Mouse (Mus musculus) bone marrow, adult 2 months (tissue): ENCODE measurements around the gene Gm12355. TPM values are rescaled to one million over a fixed set of nuclear protein-coding genes. Genes with fewer than 3 reads are reported as not detected.
A peak's percentile ranks its signal among the peaks of the same experiment; 100 is the strongest.
"Not testable (repeated sequence)": the region's sequence is repeated elsewhere in the genome, so short reads cannot be mapped to it uniquely, and the experiment has no call there.

Experiments
- H3K27ac ChIP-seq: fragments of 200-500 bp; 2 replicates; pipeline ENCODE4 v1.5.1; 2012; ENCODE audit warnings: low read depth, mild to moderate bottlenecking, control low read depth, inconsistent platforms, low read length; ENCODE audit not compliant: control insufficient read depth, poor library complexity, insufficient read depth
- H3K4me1 ChIP-seq: fragments of 200-500 bp; 2 replicates; pipeline ENCODE4 v1.6.1; 2011; ENCODE audit warnings: low read length; ENCODE audit not compliant: control insufficient read depth, insufficient read depth
- H3K4me3 ChIP-seq: fragments of 200-500 bp; replicated peaks from 2 replicates; pipeline ENCODE3; 2011; ENCODE audit warnings: mild to moderate bottlenecking, low read depth, low read length, control low read depth; ENCODE audit not compliant: control insufficient read depth
- CTCF ChIP-seq: fragments of 200-500 bp; IDR thresholded peaks from 2 replicates; pipeline ENCODE4 v1.5.1; 2011; ENCODE audit warnings: low read length, control low read depth; ENCODE audit not compliant: control insufficient read depth, insufficient read depth
- POLR2A ChIP-seq: fragments of 200-500 bp; IDR thresholded peaks from 2 replicates; pipeline ENCODE4 v1.6.1; 2011; ENCODE audit warnings: low read depth, mild to moderate bottlenecking, control low read depth, low read length, borderline replicate concordance; ENCODE audit not compliant: control insufficient read depth
- WGBS: fragments of 180-500 bp; shearing (Covaris S2); methylation state at CpG from one replicate; pipeline ENCODE4 v1.1.7; 2018; 5-methylcytosine and 5-hydroxymethylcytosine counted together
- polyA plus RNA-seq: library from polyadenylated mRNA; stranded (reverse); fragments of >200 nt; gene quantifications from 2 replicates; pipeline ENCODE4 v1.2.4, GENCODE M21; 2011; ENCODE audit warnings: low replicate concordance; ENCODE audit not compliant: missing spikeins, insufficient read depth, insufficient read length

Gm12355 gene
- polyA plus RNA-seq, 1 experiment, result 60.6 TPM

DNA sequence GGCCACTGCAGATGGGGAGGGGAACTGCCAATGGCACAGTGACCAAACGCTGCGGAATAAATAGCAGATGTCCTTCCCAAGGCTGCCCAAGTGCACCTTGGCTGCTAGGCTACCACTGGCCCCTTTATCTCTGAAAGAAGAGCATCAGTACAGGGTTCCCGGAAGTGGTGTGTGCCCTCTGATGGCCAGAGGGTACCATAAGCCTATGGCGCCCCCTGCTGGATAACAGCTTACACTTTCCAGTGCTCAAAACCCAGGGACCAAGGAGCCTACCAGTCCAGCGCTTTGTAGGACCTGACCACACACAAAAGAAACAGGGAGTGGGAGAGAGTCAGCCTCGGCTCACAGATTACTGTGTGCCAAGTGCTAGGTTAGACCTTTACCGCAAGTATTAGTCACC lies 29.6 kb upstream of the Gm12355 start:
- peak; percentile 72 for TF ChIP-seq CTCF
- H3K4me1 ChIP-seq, H3K27ac ChIP-seq, H3K4me3 ChIP-seq: not testable (repeated sequence)
- 7% methylated on average over 7 of the region's 7 CpGs for WGBS

DNA sequence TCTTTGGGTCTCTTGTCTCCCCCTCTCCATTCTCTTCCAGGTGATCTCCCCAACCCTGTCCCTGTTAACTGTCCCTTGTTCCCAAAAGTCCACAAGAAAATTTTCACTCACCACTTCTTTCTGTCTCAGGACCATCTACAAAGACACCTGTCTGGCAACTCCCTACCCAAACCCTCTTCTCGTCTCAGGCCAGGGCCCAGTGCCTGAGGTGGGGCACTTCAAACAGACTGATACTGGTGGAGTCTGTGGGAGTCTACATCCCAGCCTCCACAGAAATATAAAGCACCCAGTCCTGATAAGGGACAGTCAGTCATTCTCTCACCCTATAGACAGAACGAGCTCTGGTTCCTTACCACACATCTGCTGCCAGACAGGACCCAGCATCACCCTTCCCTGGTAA lies 21.0 kb upstream of the Gm12355 start, which contains the start of gene Gsdma2:
TSS of gene Gsdma2 (plus strand) at position 301 of the 400 bp plus-strand sequence.
- WGBS, result 54% methylated on average over 2 of the region's 2 CpGs
- H3K27ac ChIP-seq, result no peak within 1 kb of the TSS
- no peaks in the 10 kb centered on the region for H3K4me1 ChIP-seq
- no peak within 1 kb of the TSS for H3K4me3 ChIP-seq
- TF ChIP-seq CTCF, result no peak
- no peak for TF ChIP-seq POLR2A

GRCm38 (mm10) chr11:98645946-98646345 lies 20.5 kb upstream of the Gm12355 start:
- TF ChIP-seq CTCF, result no peak
- no peak for TF ChIP-seq POLR2A
- WGBS, result 75% methylated on average over 2 of the region's 2 CpGs
- Histone ChIP-seq H3K27ac (no peak overlapping the region), H3K4me1 (no peaks in the 10 kb centered on the region), H3K4me3 (no peak overlapping the region)

DNA sequence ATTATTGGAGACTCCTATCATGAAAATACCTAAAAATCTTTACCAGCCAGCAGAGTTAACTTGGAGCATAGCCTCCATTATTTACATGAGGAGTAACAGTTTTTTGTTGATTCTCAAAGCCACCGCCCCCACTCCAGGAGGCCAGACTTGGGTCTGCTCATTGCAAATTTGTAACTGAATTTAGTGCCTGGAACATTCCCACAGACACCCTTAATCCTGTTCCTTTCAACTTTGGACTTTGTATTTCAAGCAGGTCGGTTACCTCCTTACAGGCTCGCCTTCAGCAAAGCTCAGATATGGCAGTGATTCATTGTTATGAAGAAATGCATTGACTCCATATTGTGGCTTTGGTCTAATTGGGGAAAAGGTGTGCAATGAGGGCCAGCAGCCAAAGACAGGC lies 19.3 kb upstream of the Gm12355 start:
- no peak overlapping the region for H3K27ac ChIP-seq
- WGBS, result 80% methylated on average over 3 of the region's 3 CpGs

GRCm38 (mm10) chr11:98640091-98640490 lies 14.6 kb upstream of the Gm12355 start:
- TF ChIP-seq POLR2A, result no peak
- no peak for TF ChIP-seq CTCF
- H3K27ac ChIP-seq, result no peak overlapping the region
- no peaks in the 10 kb centered on the region for H3K4me1 ChIP-seq
- H3K4me3 ChIP-seq, result no peak overlapping the region
- WGBS, result 48% methylated on average over 5 of the region's 5 CpGs

More for the DNA sequence above, 19.3 kb upstream of the Gm12355 start:
- no peaks in the 10 kb centered on the region for H3K4me1 ChIP-seq
- TF ChIP-seq POLR2A, result no peak
- no peak for TF ChIP-seq CTCF
- H3K4me3 ChIP-seq, result no peak overlapping the region

- H3K27ac ChIP-seq, result no peak overlapping the region
- no peak overlapping the region for H3K4me3 ChIP-seq
- WGBS, result 58% methylated on average over 1 of the region's 1 CpGs
- H3K4me1 ChIP-seq, result no peaks in the 10 kb centered on the region
- TF ChIP-seq CTCF (no peak), POLR2A (no peak)
These were observed 12.0 kb upstream of the Gm12355 start for GRCm38 (mm10) chr11:98637501-98637900.

- H3K4me3 ChIP-seq, H3K27ac ChIP-seq, H3K4me1 ChIP-seq: not testable (repeated sequence)
- 29% methylated on average over 10 of the region's 10 CpGs for WGBS
These were observed 10.0 kb upstream of the Gm12355 start for GRCm38 (mm10) chr11:98635312-98635970.

GRCm38 (mm10) chr11:98630646-98631045 lies 5.2 kb upstream of the Gm12355 start:
- H3K4me3 ChIP-seq, result no peak overlapping the region
- TF ChIP-seq CTCF, result no peak
- TF ChIP-seq POLR2A, result no peak
- no peaks in the 10 kb centered on the region for H3K4me1 ChIP-seq
- no peak overlapping the region for H3K27ac ChIP-seq
- 76% methylated on average over 5 of the region's 5 CpGs for WGBS

DNA sequence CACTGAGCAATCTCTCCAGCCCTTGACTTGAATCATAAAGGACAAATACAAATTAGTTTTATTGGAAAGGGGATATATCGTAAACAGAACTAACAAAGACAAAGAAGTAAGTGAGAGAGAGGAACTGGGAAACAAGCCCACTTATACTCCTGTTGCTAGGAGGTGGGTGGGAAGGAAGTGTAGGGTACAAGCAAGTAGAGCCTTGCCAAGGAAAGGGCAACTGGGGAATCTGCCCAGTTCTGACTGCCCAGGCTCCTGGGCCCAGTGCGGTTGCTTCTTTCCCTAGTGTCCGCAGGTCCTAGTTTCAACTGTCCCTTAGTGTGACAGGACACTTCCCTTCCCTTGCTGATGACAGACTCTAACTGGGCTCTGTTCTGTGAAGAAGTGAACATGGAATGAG lies 3.2 kb upstream of the Gm12355 start:
- H3K27ac ChIP-seq, result no peak overlapping the region
- no peaks in the 10 kb centered on the region for H3K4me1 ChIP-seq
- no peak for TF ChIP-seq CTCF
- no peak for TF ChIP-seq POLR2A
- H3K4me3 ChIP-seq, result no peak overlapping the region
- WGBS, result 92% methylated on average over 3 of the region's 3 CpGs

- WGBS, result 72% methylated on average over 2 of the region's 2 CpGs
- H3K4me3 ChIP-seq, H3K4me1 ChIP-seq, H3K27ac ChIP-seq: not testable (repeated sequence)
These were observed 1.1 kb downstream of the Gm12355 start for GRCm38 (mm10) chr11:98624381-98624780.

DNA sequence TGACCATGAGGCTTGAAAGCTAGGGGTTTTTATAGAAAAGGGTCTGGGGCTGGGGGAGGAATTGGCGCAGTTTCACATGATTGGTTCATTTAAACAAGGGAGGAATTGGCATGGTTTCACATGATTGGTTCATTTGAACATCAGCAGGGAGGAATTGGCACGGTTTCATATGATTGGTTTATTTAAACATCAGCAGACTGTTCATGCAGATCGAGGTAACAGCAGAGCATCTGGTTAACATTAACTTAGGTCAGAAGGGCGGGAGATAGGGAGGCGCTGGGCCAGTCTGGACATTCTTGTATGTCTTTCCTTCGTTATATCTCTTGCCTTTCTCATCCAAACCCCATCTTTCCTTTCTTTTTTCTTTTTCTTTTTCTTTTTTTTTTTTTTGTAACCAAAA lies 1.5 kb downstream of the Gm12355 start:
- H3K27ac ChIP-seq, H3K4me3 ChIP-seq, H3K4me1 ChIP-seq: not testable (repeated sequence)
- WGBS, result 72% methylated on average over 6 of the region's 6 CpGs
